Mouse (Mus musculus) erythroblast, embryonic 14.5 days (primary cell): ENCODE results near the gene Serpinb6a. TPM values are rescaled to one million over a fixed set of nuclear protein-coding genes. Genes with fewer than 3 reads are reported as not detected.
"Not testable (repeated sequence)": the region's sequence is repeated elsewhere in the genome, so short reads cannot be mapped to it uniquely, and the experiment has no call there.

Source experiments
- H3K27me3 ChIP-seq: 2 replicates; pipeline ENCODE4 v1.6.1; 2012; ENCODE audit warnings: inconsistent platforms; ENCODE audit not compliant: control insufficient read depth
- H3K36me3 ChIP-seq: 2 replicates; pipeline ENCODE4 v1.6.1; 2012; ENCODE audit warnings: mild to moderate bottlenecking, inconsistent platforms; ENCODE audit not compliant: control insufficient read depth
- H3K4me1 ChIP-seq: 2 replicates; pipeline ENCODE4 v1.6.1; 2012; ENCODE audit warnings: inconsistent platforms; ENCODE audit not compliant: control insufficient read depth
- H3K4me3 ChIP-seq: replicated peaks from 2 replicates; pipeline ENCODE3; 2012; ENCODE audit warnings: moderate library complexity, mild to moderate bottlenecking, inconsistent platforms
- H3K9me3 ChIP-seq: 2 replicates; pipeline ENCODE4 v1.6.1; 2012; ENCODE audit warnings: low read length, inconsistent platforms, mixed read lengths; ENCODE audit not compliant: control insufficient read depth
- GATA1 ChIP-seq: IDR thresholded peaks from 2 replicates; pipeline ENCODE4 v1.6.1; 2012; ENCODE audit warnings: low read length, inconsistent platforms, mixed read lengths
- TAL1 ChIP-seq: IDR thresholded peaks from 3 replicates; pipeline ENCODE4 v1.6.1; 2012; ENCODE audit warnings: low read length, inconsistent platforms, mixed read lengths
- polyA plus RNA-seq: library from polyadenylated mRNA; stranded (reverse); fragments of >175 nt; gene quantifications from 2 replicates; pipeline ENCODE4 v1.2.3, GENCODE M21; 2012

Gene Serpinb6a
- polyA plus RNA-seq, 1 experiment = 0.81 TPM

DNA sequence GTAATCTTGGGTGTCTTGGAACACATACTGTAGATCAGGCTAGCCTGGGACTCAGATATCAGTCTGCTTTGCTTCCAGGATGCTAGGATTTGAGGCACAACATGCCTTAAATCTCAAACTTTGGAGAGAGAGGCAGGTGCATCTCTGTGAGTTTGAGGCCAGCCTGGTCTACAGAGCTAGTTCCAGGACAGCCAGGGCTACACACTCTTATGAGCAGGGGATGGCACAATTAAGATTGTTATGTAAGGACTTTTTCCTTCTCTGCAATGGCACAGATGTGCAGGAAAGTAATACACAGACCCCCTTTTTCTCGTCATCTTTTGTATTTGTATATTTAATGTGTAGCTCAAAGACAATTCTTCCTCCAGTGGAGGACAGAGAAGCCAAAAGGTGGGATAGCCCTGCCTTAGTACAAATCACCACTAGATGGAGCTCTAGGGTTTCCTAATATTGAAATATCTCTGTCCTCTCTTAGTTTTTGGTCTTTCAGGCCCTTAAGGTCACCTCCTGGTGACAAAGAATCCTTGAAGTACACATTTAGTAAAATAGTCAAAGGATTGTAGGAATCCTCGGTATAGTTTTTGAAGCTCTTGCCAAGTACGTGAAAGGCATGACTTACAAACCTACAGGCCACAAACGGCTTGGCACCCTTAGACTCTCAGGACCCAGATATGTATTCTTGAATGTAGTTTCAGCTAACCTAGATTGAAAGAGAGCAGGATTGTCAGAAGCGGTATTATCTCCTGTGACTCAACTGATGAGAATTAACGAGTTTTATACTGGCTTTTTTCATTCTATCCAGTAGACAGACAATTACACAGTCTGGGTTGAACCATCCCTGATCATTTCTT is 45.8 kb downstream of the Serpinb6a start:
- no peaks in the 10 kb centered on the region for H3K4me1 ChIP-seq
- H3K36me3 ChIP-seq = no peaks in the 10 kb centered on the region
- no peaks in the 10 kb centered on the region for H3K9me3 ChIP-seq
- no peak overlapping the region for H3K4me3 ChIP-seq
- no peaks in the 10 kb centered on the region for H3K27me3 ChIP-seq
- TF ChIP-seq TAL1 = no peak
- TF ChIP-seq GATA1 = no peak

DNA sequence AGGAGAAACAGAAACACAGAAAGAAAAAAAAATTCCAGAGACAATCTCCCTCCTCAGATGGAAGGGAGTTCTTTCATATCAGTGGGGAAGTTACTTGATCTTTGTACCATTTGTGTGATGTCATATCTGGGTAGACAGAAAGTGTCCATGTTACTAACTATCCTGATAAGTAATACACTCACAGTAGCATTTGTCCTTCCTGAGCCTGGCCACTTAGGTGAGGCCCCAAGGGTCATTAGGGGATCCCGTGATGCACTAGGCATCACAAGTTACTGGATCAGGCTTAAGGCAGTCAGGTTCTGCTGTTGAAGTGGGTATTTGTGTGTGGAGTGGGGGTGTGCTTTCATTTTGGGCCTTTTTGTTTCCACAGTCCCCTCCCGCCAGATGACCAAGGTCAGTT is 49.6 kb downstream of the Serpinb6a start:
- TF ChIP-seq GATA1 (no peak), TAL1 (no peak)
- H3K27me3 ChIP-seq = no peaks in the 10 kb centered on the region
- no peak overlapping the region for H3K4me3 ChIP-seq
- no peaks in the 10 kb centered on the region for H3K36me3 ChIP-seq
- no peaks in the 10 kb centered on the region for H3K9me3 ChIP-seq
- H3K4me1 ChIP-seq = no peaks in the 10 kb centered on the region

DNA sequence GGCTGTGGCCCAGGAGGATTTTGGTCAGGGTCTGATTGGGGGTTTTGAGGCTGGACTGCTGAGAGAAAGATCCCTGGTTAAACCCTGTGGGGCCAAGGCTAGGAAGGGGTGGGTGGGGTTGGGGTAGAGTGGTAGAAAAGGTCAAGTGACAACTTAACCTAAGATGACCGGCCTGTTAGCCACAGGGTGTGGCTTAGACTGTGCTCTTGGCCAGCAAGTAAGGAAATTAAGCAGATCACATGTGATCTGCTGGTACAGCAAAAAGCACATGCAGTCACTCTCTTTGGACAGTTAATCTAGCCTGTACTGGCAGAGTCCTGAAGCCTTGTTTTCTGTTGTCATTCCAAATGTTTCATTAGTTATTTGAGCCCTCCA is 50.5 kb downstream of the Serpinb6a start:
- no peaks in the 10 kb centered on the region for H3K27me3 ChIP-seq
- no peaks in the 10 kb centered on the region for H3K4me1 ChIP-seq
- no peaks in the 10 kb centered on the region for H3K36me3 ChIP-seq
- no peak overlapping the region for H3K4me3 ChIP-seq
- TF ChIP-seq GATA1 (no peak), TAL1 (no peak)
- no peaks in the 10 kb centered on the region for H3K9me3 ChIP-seq

DNA sequence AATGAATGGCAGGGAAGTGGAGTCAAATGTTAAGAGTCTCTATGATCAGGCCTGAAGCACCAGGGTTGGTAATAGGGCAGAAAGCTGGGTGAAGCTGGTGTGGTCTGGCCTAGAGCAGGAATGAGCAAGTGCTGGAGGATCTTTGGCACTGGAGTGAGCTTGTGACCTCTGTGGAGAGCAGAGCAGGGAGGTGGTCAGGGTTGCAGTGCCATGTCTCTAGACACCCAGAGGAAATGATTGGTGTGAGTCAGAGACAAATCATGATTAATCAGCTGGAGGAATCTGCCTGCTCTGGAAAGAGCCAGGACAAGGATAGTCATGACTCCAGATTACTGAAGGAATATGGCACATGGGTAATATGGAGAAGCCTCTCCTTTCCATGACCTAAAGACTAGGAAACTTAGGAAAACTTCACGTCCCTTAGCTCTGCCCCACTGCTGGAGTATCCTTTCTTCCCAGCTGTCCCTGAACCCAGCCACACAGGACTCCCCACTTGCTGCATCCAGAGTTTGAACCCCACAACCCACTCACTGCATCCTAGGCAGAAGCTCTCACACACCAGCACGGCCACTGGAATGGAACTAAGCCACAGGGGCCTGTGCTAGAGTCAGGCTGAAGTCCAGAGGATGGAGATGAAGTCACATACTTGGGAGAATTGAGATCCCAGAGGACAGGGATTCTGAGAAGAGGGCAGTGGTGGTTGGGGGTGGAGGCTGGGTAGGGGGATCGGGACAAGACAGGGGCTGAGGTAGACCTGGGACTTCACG is 51.1 kb downstream of the Serpinb6a start:
- no peaks in the 10 kb centered on the region for H3K36me3 ChIP-seq
- TF ChIP-seq TAL1 (no peak), GATA1 (no peak)
- H3K4me3 ChIP-seq = no peak overlapping the region
- H3K27me3 ChIP-seq = no peaks in the 10 kb centered on the region
- H3K4me1 ChIP-seq = no peaks in the 10 kb centered on the region
- no peaks in the 10 kb centered on the region for H3K9me3 ChIP-seq

DNA sequence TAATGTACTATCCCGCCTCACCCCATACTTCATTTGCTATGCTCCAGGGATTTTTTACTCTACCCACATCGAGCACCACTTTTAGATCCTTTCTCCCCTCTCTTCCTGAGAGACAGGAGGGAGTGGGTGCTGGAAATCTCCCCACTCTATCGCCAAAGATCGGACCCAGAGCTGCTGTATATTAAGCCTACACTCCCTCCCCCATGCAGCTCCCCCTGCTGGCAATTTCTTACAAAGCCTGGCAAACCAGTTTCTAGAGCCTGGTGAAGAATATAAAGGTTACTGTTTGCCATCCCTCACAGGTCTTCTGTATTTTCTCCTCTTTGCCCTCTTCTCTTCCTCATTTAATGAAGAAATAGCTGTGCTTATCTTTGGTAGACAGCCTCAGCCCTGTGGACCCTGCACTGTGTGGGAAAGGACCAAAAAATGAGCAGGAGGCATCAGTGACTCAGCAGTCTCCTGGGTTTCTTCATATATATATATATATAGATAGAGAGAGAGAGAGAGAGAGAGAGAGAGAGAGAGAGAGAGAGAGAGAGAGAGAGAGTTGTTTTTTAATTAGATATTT is 60.3 kb downstream of the Serpinb6a start:
- H3K9me3 ChIP-seq = no peaks in the 10 kb centered on the region
- no peaks in the 10 kb centered on the region for H3K27me3 ChIP-seq
- TF ChIP-seq GATA1 = no peak
- no peak for TF ChIP-seq TAL1
- H3K4me3 ChIP-seq = no peak overlapping the region
- no peaks in the 10 kb centered on the region for H3K36me3 ChIP-seq
- H3K4me1 ChIP-seq = no peaks in the 10 kb centered on the region

DNA sequence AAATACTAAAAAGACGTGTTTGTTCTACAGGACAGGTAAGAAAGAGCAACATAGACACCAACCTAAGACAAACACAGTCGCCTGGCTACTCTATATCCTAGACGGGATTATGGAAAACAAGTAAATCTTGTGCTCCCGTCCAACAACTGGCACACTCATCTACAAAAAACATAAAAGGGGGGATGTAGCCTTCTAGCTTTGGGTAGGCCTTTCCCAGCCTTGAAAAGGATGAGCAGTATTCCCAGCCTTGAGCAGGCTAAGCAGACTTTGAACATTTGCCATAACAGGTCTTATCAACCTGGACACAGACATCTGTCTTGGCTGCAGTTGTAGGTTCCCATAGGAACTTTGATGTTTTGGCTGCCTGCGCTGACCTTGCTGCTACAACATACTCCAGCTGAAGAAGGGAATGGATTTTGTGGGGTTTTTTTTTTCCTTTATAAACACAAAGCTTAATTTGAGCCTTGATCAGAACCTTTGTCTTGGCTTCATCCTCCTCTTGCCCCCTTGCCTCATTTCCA is 61.2 kb downstream of the Serpinb6a start:
- Histone ChIP-seq H3K4me3 (no peak overlapping the region), H3K9me3 (no peaks in the 10 kb centered on the region), H3K27me3 (peaks cover under 1% of the 10 kb centered on the region), H3K4me1 (no peaks in the 10 kb centered on the region; the same call in 1 of the 2 replicates), H3K36me3 (no peaks in the 10 kb centered on the region)
- TF ChIP-seq GATA1 (no peak), TAL1 (no peak)

DNA sequence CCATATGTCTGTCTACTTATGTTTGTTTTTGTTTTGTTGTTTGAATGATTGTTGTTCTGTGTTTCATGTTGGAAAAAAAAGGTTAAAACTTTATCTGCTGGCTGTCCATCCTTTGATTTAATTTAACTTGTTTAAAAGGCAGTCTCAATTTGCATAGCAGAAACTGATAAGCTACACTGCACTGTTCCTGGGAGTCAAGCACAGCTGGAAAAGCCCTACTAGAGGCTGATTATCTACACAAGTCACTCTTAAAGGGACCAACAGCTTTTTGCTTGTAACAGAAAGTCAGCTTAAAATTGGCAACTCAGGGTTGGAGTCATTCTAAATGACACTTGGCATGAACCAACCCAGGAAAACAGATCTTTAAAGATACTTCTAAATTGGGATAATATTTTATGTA is 65.0 kb downstream of the Serpinb6a start:
- H3K27me3 ChIP-seq = peaks cover 10% of the 10 kb centered on the region
- H3K36me3 ChIP-seq, H3K9me3 ChIP-seq, H3K4me1 ChIP-seq, H3K4me3 ChIP-seq: not testable (repeated sequence)

DNA sequence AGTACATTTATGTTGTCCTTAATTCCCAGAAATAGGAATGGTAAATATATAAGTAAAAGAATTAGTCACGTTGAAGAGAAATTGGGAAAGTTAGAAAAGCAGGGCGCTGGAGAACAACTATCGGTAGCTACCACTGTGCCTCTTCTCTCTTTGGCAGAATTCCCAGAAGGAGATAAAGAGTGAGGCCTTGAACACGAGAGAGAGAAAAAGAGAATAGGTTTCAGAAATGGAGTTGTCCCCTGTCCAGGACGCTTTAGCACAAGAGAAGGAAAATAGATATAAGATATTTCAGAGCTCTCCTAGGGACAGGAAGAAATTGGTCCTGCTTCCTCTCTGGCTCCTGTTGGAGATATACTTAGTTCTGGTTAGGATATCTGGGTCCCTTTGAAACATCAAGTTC is 65.4 kb downstream of the Serpinb6a start:
- H3K36me3 ChIP-seq = no peaks in the 10 kb centered on the region
- TF ChIP-seq TAL1 (no peak), GATA1 (no peak)
- peaks cover 9% of the 10 kb centered on the region for H3K4me1 ChIP-seq
- peaks cover 10% of the 10 kb centered on the region for H3K27me3 ChIP-seq
- no peaks in the 10 kb centered on the region for H3K9me3 ChIP-seq
- H3K4me3 ChIP-seq = no peak overlapping the region

DNA sequence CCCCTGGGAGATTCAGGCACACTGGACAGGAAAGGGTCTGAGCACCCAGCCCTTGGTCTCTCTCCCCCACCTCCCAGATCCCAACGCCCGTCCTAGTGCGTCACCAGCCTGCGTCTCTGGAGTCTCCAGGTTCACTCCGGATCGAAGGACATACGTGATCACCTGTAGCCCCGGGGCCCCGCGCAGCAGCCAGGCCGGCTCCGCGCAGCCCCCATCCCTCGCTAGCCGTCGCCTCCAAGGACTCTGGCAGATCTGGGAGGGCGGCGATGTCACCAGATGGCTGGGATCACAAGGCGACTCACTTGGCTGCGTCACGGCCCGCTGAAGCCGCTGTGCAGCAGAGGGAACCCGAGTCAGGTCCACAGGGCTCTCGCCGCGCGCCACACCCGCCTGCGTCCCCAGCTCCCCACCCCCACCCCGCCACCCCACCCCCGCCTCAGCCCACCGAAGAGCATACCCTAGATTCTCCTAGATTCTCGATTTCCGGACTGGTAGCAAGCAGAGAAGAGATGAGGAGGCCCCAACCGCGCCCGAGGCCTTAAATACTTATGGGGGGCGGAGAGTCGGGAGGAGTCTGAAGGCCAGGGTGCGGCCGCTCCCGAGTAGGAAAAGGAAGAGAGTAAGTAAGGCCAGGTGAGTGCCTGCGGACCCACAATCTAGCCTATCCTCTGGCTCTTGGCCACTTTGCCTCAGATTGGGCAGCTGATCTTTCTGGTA is 67.0 kb downstream of the Serpinb6a start:
- TF ChIP-seq TAL1 (no peak), GATA1 (no peak)
- Histone ChIP-seq H3K36me3 (no peaks in the 10 kb centered on the region), H3K4me1 (peaks cover 9% of the 10 kb centered on the region), H3K27me3 (peaks cover 10% of the 10 kb centered on the region), H3K4me3 (peak overlapping the region; percentile 63), H3K9me3 (no peaks in the 10 kb centered on the region)
